ENCODE assay signal across 11 mouse cellular contexts in the genomic region with DNA sequence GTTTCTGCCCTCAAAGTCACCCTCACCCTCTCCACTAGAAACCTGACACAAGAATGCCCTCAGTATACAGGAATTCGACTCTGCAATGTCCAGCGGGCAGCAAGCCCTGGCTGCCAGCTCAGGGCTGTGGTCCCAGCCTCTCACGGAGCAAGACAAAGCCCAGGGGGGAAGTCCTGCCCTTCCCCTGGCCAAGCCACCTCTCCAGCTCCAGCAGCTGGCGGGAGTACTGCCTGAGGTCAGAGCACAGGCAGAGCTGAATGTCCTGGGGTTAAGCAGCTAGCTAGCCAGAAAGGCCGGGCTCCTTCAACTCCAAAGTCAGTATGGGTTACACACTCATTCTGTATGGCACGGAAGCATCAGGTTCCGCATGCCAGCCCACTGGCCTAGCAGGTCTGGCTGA.
DNase-seq lines count a peak whose midpoint lies in the region; ATAC-seq and TF ChIP-seq lines count a peak whose summit lies in the region.
"Had no signal": no experiment of that assay in that cellular context is flagged by ENCODE, and none has a peak within 500 bp of the region (broad histone marks: within the 10 kb centered on the region; RNA-seq: fewer than 3 reads in every experiment).

No protein-coding gene starts in this region.

- H3K9ac ChIP-seq in heart, embryonic 13.5 days, result no peak overlapping the region
- no peak overlapping the region for H3K9ac ChIP-seq in kidney, embryonic 15.5 days
- no peak overlapping the region for H3K9ac ChIP-seq in stomach, postnatal 0 days (ENCODE audit: low read length)

- no peak overlapping the region for H3K4me3 ChIP-seq in lung, adult 2 months (replicated peaks; ENCODE audit: extremely low read depth, low read depth, low read length)
- H3K4me3 ChIP-seq in heart, embryonic 13.5 days, result no peak overlapping the region
- no peak overlapping the region for H3K4me3 ChIP-seq in kidney, embryonic 15.5 days (replicated peaks)
- no peak overlapping the region for H3K4me3 ChIP-seq in stomach, postnatal 0 days (ENCODE audit: low read depth, low read length)
- H3K4me3 ChIP-seq: left cerebral cortex, adult 2 months had no signal

- no peak for TF ChIP-seq CTCF in lung, adult 2 months (IDR thresholded peaks at IDR 0.05; ENCODE audit: insufficient read depth, low read length)
- TF ChIP-seq CTCF in stomach, postnatal 0 days (IDR thresholded peaks at IDR 0.05; ENCODE audit: low read depth), result no peak

- TF ChIP-seq POLR2A in lung, adult 2 months (IDR thresholded peaks at IDR 0.05; ENCODE audit: borderline replicate concordance, extremely low read depth, low read depth, low read length), result no peak

- 0 out of 2 replicates have a peak overlapping the region, but pooled peaks have one; percentile 2 for H3K27ac ChIP-seq in heart, embryonic 13.5 days (replicated peaks)
- peak overlapping the region; percentile 56 for H3K27ac ChIP-seq in kidney, embryonic 15.5 days
- H3K27ac ChIP-seq in stomach, postnatal 0 days (replicated peaks), result no peak overlapping the region
- H3K27ac ChIP-seq: left cerebral cortex, adult 2 months had no signal

- peaks cover 2% of the 10 kb centered on the region for H3K4me1 ChIP-seq in lung, adult 2 months (ENCODE audit: control insufficient read depth, insufficient read depth, low read length)
- peaks cover 9% of the 10 kb centered on the region for H3K4me1 ChIP-seq in heart, embryonic 13.5 days
- H3K4me1 ChIP-seq in kidney, embryonic 15.5 days, result peaks cover 11% of the 10 kb centered on the region
- H3K4me1 ChIP-seq in stomach, postnatal 0 days (replicated peaks; ENCODE audit: control insufficient read depth, insufficient read depth), result no peaks in the 10 kb centered on the region

- H3K4me2 ChIP-seq in heart, embryonic 13.5 days, result no peak overlapping the region
- no peak overlapping the region for H3K4me2 ChIP-seq in kidney, embryonic 15.5 days
- no peak overlapping the region for H3K4me2 ChIP-seq in stomach, postnatal 0 days (replicated peaks; ENCODE audit: low read depth)

- peak; percentile 56 to 64 for DNase-seq in lung, adult 18-20 months
- no peak for DNase-seq in lung, adult 2 months
- DNase-seq in stomach, postnatal 0 days (ENCODE audit: low spot score), result no peak
- no peak for DNase-seq in left cerebral cortex, adult 8-10 months (ENCODE audit: low spot score in 2 of 2)
- no peak for DNase-seq in frontal cortex, postnatal 25 days (ENCODE audit: low spot score in 2 of 2)
- DNase-seq: cerebellum, adult 9-10 months had no signal

- H3K36me3 ChIP-seq in heart, embryonic 13.5 days, result no peaks in the 10 kb centered on the region
- H3K36me3 ChIP-seq in kidney, embryonic 15.5 days, result no peaks in the 10 kb centered on the region
- H3K36me3 ChIP-seq in stomach, postnatal 0 days (ENCODE audit: control insufficient read depth, insufficient read depth, low read length), result no peaks in the 10 kb centered on the region

- no peak for TF ChIP-seq EP300 in stomach, postnatal 0 days (optimal IDR thresholded peaks at IDR 0.05)

- 45% methylated on average over 7 of the region's 7 CpGs for WGBS in lung, adult 2 months
- 57% methylated on average over 7 of the region's 7 CpGs for WGBS in heart, embryonic 13.5 days
- 34% methylated on average over 7 of the region's 7 CpGs for WGBS in kidney, embryonic 15.5 days
- WGBS in stomach, postnatal 0 days, result 70% methylated on average over 7 of the region's 7 CpGs

- H3K9me3 ChIP-seq in heart, embryonic 13.5 days, result peaks cover 6% of the 10 kb centered on the region
- 0 out of 2 replicates have a peak, but pooled peaks cover 2% of the 10 kb centered on the region for H3K9me3 ChIP-seq in kidney, embryonic 15.5 days (replicated peaks)
- no peaks in the 10 kb centered on the region for H3K9me3 ChIP-seq in stomach, postnatal 0 days (ENCODE audit: control insufficient read depth, low read length)

- no peaks in the 10 kb centered on the region for H3K27me3 ChIP-seq in heart, embryonic 13.5 days (replicated peaks)
- no peaks in the 10 kb centered on the region for H3K27me3 ChIP-seq in kidney, embryonic 15.5 days
- H3K27me3 ChIP-seq in stomach, postnatal 0 days (ENCODE audit: control insufficient read depth, insufficient read depth, low read length), result no peaks in the 10 kb centered on the region

- no peak for ATAC-seq in heart, embryonic 13.5 days (ENCODE audit: extremely low read depth, insufficient number of reproducible peaks, low FRiP score, low TSS enrichment)
- peak; percentile 62; the same call in 1 of the 2 replicates for ATAC-seq in kidney, embryonic 15.5 days (replicated peaks; ENCODE audit: low FRiP score)
- ATAC-seq in stomach, postnatal 0 days (ENCODE audit: low FRiP score, low TSS enrichment), result 0 out of 2 replicates have a peak, but pooled peaks have one; percentile 35
- no peak for ATAC-seq in megakaryocyte-erythroid progenitor cell, adult 5-6 weeks (replicated peaks; ENCODE audit: low FRiP score, low TSS enrichment, poor library complexity, severe bottlenecking)
- ATAC-seq: CD4-positive, CD25-positive, alpha-beta regulatory T cell, adult 4 months had no signal

Comparison
In these comparisons a context has a peak if more than half of its experiments do, and no peak if none do; other contexts are left out.
1. DNase-seq: peak in lung, adult 18-20 months (2 of 2); none in lung, adult 2 months (single experiment), stomach, postnatal 0 days (single experiment), left cerebral cortex, adult 8-10 months (0 of 2) and frontal cortex, postnatal 25 days (0 of 2).
2. ATAC-seq: peak in kidney, embryonic 15.5 days (single experiment) and stomach, postnatal 0 days (single experiment); none in heart, embryonic 13.5 days (single experiment) and megakaryocyte-erythroid progenitor cell, adult 5-6 weeks (single experiment).